Mouse (Mus musculus) G1E (cell line): ENCODE measurements around the gene Fgfr2.

Experiments
- CTCF ChIP-seq: IDR thresholded peaks from 2 replicates; pipeline ENCODE4 v1.5.1; 2012; ENCODE audit warnings: low read depth, low read length, inconsistent platforms, mixed read lengths
- GATA1 ChIP-seq: IDR thresholded peaks from 2 replicates; pipeline ENCODE4 v1.6.1; 2012; ENCODE audit warnings: borderline replicate concordance, low read length, inconsistent platforms, mixed read lengths

DNA sequence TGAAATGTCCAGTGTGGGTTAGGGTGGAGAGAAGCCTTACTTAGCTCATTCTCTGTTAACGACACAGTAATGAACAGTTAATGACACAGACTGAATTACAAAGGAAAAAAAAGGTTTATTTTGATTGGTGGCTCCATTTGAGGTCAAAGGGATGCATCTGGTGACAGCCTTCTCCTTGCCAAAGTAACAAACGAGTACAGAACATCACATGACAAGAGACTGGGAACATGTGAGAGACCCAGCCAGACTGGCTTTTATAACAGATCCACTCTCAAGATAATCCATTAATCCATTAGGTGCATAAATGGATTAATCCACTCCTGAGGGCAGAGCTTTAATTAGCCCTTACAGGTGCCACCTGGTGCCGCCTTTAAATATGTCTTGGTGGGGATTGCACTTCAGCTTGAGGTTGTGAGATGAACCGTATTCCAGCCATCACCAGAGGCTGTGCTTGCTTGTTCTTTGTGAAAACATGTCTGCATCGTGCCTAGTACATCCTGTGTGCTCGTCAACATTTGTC is 2470.1 kb downstream of the Fgfr2 start:
- TF ChIP-seq CTCF (no peak), GATA1 (no peak)
